Mouse (Mus musculus): ENCODE data around the gene Sntg2. TPM values are rescaled to one million over a fixed set of nuclear protein-coding genes. Genes with fewer than 3 reads are reported as not detected.

Gene Sntg2
- total RNA-seq (2021) = 1 to 10 TPM in 1 of 2 experiments, under 1 TPM in 1; 0.27 to 1.3 TPM

DNA sequence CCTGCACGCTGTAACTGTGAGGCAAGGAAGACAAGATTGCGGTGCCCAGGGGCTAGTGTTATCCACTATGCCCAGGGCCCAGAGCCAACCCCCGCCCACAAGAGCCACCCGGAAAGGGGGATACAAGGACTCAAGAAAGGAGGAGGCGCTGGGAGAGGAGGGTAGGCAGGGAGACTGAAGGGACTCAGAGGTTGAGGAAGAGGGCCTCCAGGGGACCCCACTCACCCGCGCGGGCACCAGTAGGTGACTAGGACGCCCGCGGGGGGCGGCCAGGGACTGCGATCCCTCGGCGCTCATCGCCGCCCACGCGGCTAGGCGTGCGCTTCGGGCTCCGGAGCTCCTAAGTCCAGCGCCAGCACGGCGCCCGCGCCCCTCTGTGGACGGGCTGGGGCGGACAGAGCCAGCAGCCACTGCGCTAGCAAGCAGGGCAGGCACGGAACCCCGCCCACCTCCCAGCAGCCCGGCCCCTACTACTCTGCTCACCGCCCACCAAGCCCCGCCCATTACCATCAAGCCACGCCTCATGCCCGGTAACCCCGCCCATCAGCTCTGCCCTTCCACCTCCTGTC, at the start of gene Sntg2:
Gene Sntg2 (minus strand): TSS at position 443 of the 569 bp plus-strand sequence.
- peak; percentile 65 to 69 for DNase-seq
- intact Hi-C loops (cut with DNase I) = loop anchor here (5.0 kb wide), 2 partner anchors 446 to 466 kb away; no protein-coding TSS in a partner anchor

DNA sequence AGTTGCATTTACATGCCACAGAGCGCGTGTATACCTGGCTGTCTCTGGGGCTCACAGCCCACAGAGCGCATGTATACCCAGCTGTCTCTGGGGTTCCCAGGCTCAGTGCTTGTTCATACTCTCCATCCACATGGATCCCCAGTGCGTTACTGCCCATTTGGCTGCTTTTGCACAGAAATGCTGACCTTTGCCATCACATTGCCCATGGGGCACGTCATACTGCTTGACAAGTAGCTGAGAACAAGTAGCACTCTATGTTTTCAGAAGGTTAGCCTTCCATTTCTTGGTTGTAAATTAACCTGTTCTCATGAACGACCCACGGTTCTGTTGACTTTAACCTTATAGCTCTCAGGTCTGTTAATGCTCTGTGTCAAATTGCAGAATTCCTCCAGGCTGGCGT, 43.4 kb upstream of the Sntg2 start:
- no peak for DNase-seq
- intact Hi-C loops (cut with DNase I) = no loop called here

DNA sequence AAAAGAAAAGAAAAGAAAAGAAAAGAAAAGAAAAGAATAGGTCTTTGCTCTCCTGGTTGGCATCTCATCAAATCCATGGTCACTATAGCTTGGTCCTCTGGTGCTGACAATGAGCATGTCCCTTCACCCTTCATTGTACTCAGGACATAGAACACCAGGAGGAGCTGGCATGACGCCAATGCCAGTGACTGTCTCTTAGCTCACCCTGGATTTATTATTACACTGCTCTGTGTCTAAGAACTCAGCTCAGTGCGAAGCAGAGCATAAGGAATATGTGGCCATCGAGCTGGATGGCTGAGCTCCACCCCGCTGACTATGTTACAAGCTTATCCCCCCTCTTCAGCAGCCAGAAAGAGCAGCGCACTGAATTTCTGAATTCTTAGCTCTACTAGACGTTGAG, 42.8 kb upstream of the Sntg2 start:
- intact Hi-C loops (cut with DNase I) = no loop called here
- DNase-seq = no peak

DNA sequence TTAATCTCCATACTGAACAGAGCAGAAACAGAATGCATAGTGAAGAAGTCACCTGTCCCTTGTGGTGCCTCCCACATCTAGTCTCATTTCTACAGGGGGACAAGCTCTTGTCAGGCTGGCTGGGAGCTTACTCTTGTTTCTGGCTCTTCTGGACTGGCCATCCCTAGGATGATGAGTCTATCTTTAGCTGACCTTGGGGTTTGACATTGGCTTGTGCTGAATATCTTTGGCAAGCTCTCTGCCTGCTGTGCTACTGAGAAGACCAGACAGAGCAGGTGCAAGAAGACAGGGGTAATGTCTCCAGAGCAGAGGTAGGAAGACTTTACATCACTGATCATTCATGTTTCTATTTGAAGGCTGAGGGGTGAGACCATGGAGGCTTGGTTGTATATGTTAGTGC, 29.5 kb upstream of the Sntg2 start:
- no peak for DNase-seq
- intact Hi-C loops (cut with DNase I) = no loop called here

DNA sequence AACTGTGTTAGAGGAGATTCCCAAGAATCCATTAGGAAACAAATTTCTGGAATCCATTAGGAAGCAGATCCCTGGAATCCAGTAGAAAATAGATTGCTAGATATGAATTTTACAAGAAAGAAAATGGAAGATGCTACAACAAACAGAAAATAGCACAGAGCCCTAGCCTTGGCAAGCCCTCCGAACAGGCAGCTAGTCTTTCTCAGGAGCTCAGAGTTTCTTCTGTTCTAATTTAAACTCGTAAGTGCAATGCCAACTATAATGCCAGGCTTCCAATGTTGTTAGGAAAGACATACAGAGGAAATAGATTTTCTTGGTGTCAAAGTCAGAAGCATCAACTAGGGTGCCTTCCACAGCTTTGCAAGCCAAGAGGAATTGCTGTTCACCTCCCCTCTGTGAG, 27.4 kb upstream of the Sntg2 start:
- intact Hi-C loops (cut with DNase I) = no loop called here

DNA sequence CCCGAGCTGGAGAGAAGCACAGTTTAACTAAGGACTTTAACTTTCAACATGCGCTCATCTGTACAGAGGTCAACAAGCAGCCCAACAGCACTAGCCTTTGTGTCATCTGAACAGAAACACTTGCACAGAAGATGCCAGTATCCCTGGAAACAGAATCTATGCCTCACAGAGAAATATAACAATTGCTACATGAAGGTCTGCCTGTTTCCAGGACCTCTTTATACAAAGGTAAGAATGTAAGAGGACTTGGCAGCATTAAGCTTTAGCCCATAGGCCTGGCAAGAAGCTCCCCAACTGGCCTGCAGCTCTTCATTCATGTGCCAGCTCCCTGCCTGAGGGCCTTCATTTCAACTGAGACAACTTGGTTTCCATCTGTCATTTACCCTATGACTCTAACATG, 26.9 kb upstream of the Sntg2 start:
- DNase-seq = no peak
- intact Hi-C loops (cut with DNase I) = no loop called here

More for the DNA sequence above, 27.4 kb upstream of the Sntg2 start:
- no peak for DNase-seq

DNA sequence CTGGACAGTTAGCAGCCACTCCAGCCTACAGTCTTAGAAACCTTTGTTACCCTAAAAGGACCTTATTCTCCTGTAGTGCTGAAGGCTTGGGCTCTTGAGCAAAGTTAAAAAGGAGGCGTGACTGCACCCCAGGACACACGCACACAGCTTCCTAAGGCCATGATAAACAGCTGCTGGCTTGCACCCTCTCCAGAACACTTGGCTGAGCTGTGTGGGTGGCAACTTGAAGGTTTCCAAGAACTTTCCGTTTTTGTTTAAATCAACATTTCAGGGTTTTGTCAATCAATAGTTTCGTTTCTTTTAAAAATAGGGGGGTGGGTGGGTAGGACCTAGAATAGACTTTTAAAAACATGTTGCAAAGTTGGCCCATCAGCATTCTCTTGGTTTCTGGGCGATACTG, 882 bp downstream of the Sntg2 start:
- DNase-seq = peak in 1 of 2 experiments; percentile 7
- intact Hi-C loops (cut with DNase I) = loop anchor here (5.0 kb wide), 2 partner anchors 445 to 465 kb away; no protein-coding TSS in a partner anchor

DNA sequence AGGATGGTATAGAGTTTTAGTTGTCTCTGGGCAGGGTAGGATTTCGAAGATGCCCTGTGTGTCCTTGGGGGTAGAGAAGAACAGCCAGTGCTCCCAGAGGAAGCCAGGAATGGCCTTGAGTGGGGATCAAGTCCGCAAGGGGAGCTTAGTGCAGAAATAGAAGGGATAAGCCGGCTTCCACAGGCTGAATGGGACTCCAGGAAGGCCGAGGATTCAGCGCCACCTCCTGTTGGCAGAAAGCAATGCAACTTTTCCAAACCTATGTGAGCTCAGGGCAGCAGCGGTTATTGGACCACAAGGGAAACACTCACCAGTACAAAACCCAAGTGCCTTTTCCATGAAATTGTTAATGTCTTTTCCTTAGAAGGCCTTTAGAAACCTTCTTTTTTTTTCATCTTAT, 3.4 kb downstream of the Sntg2 start:
- intact Hi-C loops (cut with DNase I) = loop anchor here (1.0 to 5.0 kb wide), 6 partner anchors 170 to 462 kb away; no protein-coding TSS in a partner anchor
- DNase-seq = peak; percentile 77 to 83

DNA sequence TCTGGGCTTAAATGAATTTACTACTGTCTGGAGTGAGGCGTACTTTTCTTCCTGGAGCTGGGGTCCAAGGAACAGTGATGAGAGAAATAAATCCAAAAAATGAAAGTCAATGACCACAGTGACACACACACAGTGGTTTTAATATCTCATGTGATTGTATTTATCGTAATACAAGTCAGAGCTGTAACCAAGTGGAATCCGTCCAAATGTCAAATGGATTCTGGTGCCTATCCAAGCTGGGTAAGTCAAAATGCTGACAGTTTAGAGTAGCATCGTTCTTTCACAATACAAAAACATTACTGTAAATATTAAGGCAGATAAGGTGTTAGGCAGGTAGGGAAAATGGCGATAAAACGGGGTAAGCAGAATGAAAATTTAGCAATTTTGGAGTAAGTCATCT, 4.0 kb downstream of the Sntg2 start:
- DNase-seq = no peak

DNA sequence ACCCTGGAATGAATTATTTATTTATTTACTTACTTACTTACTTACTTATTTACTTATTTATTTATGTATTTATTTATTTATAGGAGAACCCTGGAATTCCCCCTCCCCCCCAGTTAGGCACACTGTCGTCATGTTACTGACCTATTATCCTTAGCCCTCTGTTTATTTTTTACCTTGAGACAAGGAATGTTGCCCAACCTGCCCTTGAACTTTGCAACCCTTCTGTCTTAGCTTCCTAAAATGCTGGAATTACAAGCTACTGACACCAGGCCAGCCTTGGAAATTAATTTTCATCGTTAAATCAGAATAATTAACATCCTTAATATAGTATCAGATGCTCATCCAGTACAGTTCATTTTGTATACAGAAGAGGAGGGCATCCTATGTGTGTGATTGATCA, 10.9 kb downstream of the Sntg2 start:
- intact Hi-C loops (cut with DNase I) = no loop called here
- no peak for DNase-seq

More for the DNA sequence above, 4.0 kb downstream of the Sntg2 start:
- intact Hi-C loops (cut with DNase I) = loop anchor here (2.0 kb wide), 1 partner anchor 210 kb away; no protein-coding TSS in a partner anchor

DNA sequence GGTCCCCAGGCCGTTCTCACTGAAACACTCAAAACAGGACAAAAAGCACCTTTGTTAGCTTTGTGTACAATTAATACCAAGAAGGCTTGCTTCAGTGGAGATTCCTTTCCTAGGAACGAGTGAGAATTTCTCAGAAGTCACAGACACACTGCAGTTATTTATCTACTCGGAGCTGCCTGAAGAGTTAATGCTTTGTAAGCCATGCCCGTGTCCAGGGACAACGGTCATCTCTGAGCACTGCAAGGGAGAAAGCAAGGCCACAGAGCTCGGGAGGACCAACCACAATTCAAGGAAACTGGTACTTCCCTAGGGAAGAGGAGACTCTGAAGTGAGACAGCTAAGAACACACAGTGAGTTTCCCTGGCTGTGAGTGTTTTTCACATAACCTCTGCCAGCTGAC, 15.5 kb downstream of the Sntg2 start:
- intact Hi-C loops (cut with DNase I) = no loop called here
- no peak for DNase-seq

DNA sequence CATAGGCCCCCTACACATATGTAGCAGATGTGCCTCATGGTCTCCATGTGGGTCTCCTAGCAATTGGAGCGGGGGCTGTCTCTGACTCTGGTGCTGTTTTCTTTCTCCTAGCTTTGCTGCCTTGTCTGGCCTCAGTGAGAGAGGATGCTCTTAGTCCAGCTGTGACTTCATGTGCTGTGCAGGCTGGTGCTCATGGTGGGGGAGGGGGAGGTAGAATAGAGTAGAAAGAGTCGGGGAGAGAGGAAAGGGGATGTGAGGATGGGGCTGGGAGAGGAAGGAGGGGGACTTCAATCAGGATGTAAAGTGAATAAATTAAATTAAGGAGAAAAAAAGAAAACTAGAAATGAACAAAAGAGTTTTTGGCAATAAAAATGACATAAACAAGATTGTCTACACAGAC, 20.8 kb downstream of the Sntg2 start:
- no peak for DNase-seq
- intact Hi-C loops (cut with DNase I) = no loop called here

DNA sequence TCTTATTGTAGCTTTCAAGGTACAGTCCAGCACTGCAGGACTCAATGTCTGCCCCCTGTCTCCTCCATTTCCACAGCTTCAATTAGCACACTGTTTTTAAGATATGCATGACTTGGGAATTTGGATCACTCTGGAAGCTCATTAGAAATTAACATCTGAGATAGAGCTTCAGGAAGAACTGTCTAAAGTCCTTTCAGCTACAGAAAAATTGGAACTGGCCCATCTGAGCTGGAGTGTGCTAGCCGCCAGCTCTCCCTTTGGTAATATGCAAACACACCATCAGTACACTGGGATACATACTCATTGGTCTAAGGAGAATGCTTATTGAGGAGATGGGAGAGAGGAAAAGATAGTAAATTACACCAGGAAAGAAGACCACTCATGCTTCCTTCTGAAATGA, 25.1 kb downstream of the Sntg2 start:
- DNase-seq = no peak
- intact Hi-C loops (cut with DNase I) = no loop called here

DNA sequence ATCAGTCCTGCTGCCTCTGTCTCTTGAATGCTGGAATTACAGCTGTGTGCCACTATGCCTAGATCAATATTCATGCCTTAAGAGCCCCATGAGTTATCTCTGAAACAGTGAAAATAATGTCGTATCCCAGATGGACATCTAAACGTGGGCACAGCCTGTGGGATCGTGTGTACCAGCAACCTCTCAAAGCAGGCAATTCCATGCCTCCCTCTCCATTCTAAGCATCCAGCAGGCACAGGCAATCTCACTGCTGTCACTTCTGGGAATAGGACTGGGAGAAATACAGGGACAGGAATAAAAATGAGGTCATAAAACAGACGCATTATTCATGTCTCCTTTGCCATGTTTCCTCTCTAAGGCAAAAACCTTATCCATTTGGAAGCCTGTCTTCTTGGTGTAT, 25.9 kb downstream of the Sntg2 start:
- no peak for DNase-seq
- intact Hi-C loops (cut with DNase I) = no loop called here

DNA sequence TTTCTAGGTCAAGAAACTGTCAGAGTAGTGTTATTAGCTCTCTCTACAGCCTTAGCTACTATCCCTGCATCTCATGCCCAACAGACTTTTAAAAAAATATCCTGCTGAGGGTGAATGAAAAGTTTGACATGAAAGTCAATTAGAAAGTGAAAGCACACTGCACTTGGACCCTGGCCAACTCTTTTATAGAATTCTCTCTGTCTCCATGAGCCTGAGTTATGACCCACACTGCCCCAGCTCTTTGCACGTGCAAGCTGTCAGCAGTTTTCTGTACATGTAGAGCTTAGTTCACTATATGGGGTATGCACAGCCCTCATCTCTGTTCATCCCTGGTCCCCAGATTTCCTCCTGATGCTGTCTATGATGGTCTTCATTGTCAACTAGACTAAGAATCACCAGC, 28.4 kb downstream of the Sntg2 start:
- intact Hi-C loops (cut with DNase I) = no loop called here
- DNase-seq = no peak

DNA sequence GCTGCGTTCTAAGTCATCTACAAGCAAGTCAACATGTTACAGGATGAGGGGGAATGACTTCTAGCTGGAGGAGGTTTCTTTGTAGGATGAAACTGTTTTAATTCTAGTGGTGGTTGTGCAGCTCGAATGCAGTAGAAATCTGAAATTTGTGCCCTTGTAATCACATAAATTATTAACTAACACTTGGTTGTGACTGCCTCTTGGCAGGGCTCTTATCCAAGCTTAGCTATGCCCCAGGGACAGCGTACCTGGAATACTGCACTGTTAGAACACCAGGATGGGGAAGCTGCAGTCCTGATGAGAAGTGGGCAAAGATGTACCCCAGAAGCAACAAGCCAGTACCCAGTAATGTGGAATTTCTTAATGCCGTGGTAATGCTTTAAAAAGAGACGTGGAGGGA, 36.9 kb downstream of the Sntg2 start:
- DNase-seq = no peak
- intact Hi-C loops (cut with DNase I) = no loop called here

DNA sequence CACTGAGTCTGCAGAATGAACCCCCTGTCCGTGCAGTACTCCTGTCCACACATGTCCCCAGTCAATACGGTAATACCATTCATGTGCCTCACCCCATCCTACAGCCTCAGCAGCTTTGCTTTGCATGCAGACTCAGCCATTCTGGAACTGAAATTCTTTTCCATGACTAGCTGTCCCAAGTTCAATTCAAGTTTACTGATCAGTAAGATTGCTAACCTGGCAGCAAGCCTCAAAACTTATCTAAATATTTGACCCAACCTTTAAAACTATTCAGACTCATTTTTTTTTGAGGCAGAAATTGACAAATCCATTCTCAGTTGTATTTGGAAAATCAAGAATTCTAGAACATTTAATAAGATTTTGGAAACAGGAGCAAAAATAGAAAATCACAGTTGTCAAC, 38.7 kb downstream of the Sntg2 start:
- DNase-seq = no peak
- intact Hi-C loops (cut with DNase I) = no loop called here

DNA sequence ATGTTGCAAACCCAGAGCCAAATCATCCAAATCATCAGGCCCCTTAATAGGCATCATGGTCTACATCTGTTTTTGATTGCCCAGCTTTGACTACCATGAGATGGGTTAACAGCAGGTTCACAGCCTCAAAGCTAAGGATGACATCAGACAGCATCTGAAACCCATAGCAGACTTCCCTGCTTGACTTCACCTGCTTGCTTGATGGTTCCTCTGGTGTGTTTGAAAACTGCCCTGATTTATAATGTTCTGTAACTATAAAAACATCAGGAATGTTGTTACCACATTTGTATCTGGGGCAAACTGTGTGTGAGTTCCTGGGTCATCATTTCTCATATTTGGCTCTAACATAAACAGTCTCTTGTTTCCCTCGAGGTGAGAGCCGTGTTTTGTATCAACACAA, 55.2 kb downstream of the Sntg2 start:
- intact Hi-C loops (cut with DNase I) = no loop called here
- DNase-seq = no peak

DNA sequence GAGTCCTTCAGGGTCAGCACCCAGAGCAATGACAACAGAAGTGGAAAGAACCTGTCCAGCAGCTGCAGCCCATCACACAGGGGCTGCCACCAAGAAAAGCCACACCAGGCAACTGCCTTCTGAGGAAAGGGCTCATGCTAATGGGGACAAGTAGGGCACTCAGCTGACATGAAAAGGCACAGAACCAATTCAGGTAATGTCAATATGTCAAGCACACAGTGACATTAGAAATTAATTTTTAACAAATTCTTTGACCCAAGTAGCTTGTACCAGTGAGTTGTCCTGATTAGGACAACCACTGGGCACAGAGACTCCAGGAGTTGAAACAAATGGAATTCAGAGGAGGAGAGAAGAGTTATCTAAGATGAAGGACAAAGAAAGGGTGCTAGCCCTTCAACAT, 60.2 kb downstream of the Sntg2 start:
- DNase-seq = no peak
- intact Hi-C loops (cut with DNase I) = no loop called here

DNA sequence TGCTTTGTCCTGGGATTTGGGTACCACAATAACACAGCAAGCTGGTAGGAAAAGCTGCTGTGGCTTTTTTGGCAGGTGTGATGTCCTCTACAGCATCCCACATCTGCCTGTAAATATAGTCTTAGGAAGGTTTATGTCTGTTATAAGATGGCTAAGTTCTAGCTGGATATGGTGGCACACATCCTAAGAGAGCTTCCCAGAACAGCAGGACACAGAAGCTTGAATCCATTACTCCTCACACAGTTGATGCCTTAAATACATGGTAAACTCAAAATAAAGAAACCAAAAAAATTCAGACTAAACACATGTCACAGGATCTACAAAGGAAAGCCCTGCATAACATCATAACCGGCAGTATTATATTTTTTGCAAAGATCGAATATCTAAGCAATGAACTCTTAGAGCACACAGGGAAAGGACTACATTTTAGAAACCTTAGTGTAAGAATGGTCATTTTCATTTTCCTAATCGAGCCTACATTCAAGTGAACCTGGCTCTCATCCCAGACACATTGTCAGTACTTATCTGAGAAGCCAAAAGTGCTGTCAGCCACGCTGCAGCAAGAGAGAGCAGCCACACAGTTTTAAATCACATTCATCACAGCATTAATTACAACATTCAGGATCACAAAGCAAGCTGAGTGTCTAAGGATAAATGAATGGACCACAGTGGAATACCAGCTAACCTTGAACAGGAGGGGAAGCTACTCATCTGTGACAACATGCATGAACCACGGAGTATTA, 64.8 kb downstream of the Sntg2 start:
- DNase-seq = no peak
- intact Hi-C loops (cut with DNase I) = no loop called here

DNA sequence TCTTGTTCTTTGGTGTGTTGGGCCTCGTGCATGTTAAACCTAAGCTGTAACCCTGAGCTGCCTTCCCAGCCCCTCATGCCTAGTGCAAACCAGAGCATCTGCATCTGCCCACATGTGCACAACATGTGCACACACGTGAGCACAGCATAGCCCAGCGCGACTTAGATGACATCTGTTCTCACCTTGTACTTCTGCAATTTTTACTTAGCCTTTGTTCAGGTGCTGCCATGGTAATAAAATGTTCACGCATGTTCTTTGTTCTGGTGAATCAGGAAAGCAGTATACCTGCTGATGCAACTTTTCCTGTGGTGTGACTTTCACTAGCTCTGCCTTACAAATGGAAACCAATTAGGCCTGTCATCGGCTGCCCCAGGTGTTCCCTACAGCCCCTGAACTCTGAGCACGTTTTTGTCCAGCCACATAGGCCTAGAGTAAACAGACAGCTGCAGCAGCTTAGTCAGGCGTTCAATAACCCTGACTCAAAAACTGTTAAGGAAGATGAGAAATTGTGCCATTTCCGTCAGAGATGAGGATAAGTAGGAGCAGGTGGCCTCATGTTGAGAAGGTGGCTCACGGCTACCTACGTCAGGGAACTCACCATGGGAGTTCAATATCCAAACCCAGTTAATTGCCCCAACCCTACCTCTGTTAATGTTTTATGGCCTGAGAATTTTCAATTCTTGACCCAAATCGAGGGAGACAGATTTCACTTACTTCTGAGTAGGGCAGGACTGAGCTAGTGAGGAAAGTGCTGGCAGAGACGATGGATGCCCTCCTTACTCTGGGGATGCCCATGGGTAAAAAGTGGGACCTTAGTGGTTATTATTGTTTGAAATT, 80.2 kb downstream of the Sntg2 start:
- intact Hi-C loops (cut with DNase I) = no loop called here
- DNase-seq = no peak
